Mouse (Mus musculus) hindbrain, embryonic 16.5 days (tissue): ENCODE measurements at regions not wholly inside any gene's neighbourhood (a gene's known extent, or its start where the extent isn't known, plus 50 kb on each side); places are given as distances from the start of the nearest gene placed in this dataset.

Experiments
- ATAC-seq: fragments of 200-750 bp; cut with Nextera tagmentation; 2 replicates; pipeline ENCODE4 v1.8.0; 2017; ENCODE audit warnings: moderate TSS enrichment, moderate library complexity
- H3K27ac ChIP-seq: fragments of 300-500 bp; sonication (generic); 2 replicates; pipeline ENCODE4 v1.5.1; 2014; ENCODE audit warnings: low read depth, mild to moderate bottlenecking, control low read depth, low read length, moderate library complexity
- H3K27me3 ChIP-seq: fragments of 300-500 bp; sonication (generic); replicated peaks from 2 replicates; pipeline ENCODE4 v1.6.1; 2014; ENCODE audit warnings: low read length; ENCODE audit not compliant: control insufficient read depth, insufficient read depth
- H3K36me3 ChIP-seq: fragments of 300-500 bp; sonication (generic); 2 replicates; pipeline ENCODE4 v1.6.1; 2014; ENCODE audit warnings: mild to moderate bottlenecking, low read length, moderate library complexity, mixed read lengths; ENCODE audit not compliant: control insufficient read depth, insufficient read depth
- H3K4me1 ChIP-seq: fragments of 300-500 bp; sonication (generic); 2 replicates; pipeline ENCODE4 v1.6.1; 2014; ENCODE audit warnings: low read depth, low read length; ENCODE audit not compliant: control insufficient read depth, insufficient read depth
- H3K4me2 ChIP-seq: fragments of 300-500 bp; sonication (generic); 2 replicates; pipeline ENCODE4 v1.6.1; 2014; ENCODE audit warnings: mild to moderate bottlenecking, low read length, control low read depth, moderate library complexity
- H3K4me3 ChIP-seq: fragments of 300-500 bp; sonication (generic); 2 replicates; pipeline ENCODE4 v1.5.1; 2014; ENCODE audit warnings: mild to moderate bottlenecking, low read length, control low read depth, moderate library complexity
- H3K9ac ChIP-seq: fragments of 300-500 bp; sonication (generic); 2 replicates; pipeline ENCODE4 v1.6.1; 2014; ENCODE audit warnings: low read depth, mild to moderate bottlenecking, control low read depth, low read length, moderate library complexity
- H3K9me3 ChIP-seq: fragments of 300-500 bp; sonication (generic); 2 replicates; pipeline ENCODE4 v1.6.1; 2014; ENCODE audit warnings: mild to moderate bottlenecking, low read length, moderate library complexity; ENCODE audit not compliant: control insufficient read depth
- WGBS: fragments of 180-500 bp; shearing (Covaris S2); extraction: QIAGEN DNeasy Blood & Tissue Kit; methylation state at CpG from one replicate; pipeline ENCODE4 v1.1.7; 2014; 5-methylcytosine and 5-hydroxymethylcytosine counted together

GRCm38 (mm10) chr6:8897334-8897733 is 50.9 kb upstream of the Nxph1 start:
- 29% methylated on average over 7 of the region's 7 CpGs for WGBS
- no peaks in the 10 kb centered on the region for H3K9me3 ChIP-seq
- peak; percentile 78 for ATAC-seq
- H3K36me3 ChIP-seq, result no peaks in the 10 kb centered on the region
- H3K27ac ChIP-seq, result no peak overlapping the region
- H3K4me3 ChIP-seq, result no peak overlapping the region
- H3K4me1 ChIP-seq, result peaks cover 6% of the 10 kb centered on the region
- H3K27me3 ChIP-seq, result no peaks in the 10 kb centered on the region
- no peak overlapping the region for H3K4me2 ChIP-seq
- H3K9ac ChIP-seq, result no peak overlapping the region

GRCm38 (mm10) chr6:8898268-8898667 is 50.0 kb upstream of the Nxph1 start:
- H3K9ac ChIP-seq, result no peak overlapping the region
- no peaks in the 10 kb centered on the region for H3K9me3 ChIP-seq
- H3K4me3 ChIP-seq, result no peak overlapping the region
- no peaks in the 10 kb centered on the region for H3K36me3 ChIP-seq
- H3K27ac ChIP-seq, result no peak overlapping the region
- no peak overlapping the region for H3K4me2 ChIP-seq
- H3K27me3 ChIP-seq, result no peaks in the 10 kb centered on the region
- peaks cover 6% of the 10 kb centered on the region for H3K4me1 ChIP-seq
- WGBS, result 52% methylated on average over 3 of the region's 3 CpGs
- no peak for ATAC-seq
